Mouse (Mus musculus) midbrain, embryonic 11.5 days (tissue): Measurements from ENCODE around the gene Cyp17a1. TPM values are rescaled to one million over a fixed set of nuclear protein-coding genes. Genes with fewer than 3 reads are reported as not detected.

Experiments used
- ATAC-seq: fragments of 200-750 bp; cut with Nextera tagmentation; 2 replicates; pipeline ENCODE4 v1.8.0; 2017; ENCODE audit warnings: moderate TSS enrichment, moderate library complexity; ENCODE audit not compliant: low FRiP score
- DNase-seq: peaks from one replicate; pipeline ENCODE4 v3.0.0; 2015; ENCODE audit warnings: low spot score; ENCODE audit errors: missing footprints
- H3K27ac ChIP-seq: fragments of 300-500 bp; sonication (generic); 2 replicates; pipeline ENCODE4 v1.5.1; 2014; ENCODE audit warnings: low read depth, low read length
- H3K27me3 ChIP-seq: fragments of 300-500 bp; sonication (generic); 2 replicates; pipeline ENCODE4 v1.6.1; 2014; ENCODE audit warnings: mild to moderate bottlenecking, low read length, moderate library complexity, mixed read lengths; ENCODE audit not compliant: control insufficient read depth, insufficient read depth
- H3K36me3 ChIP-seq: fragments of 300-500 bp; sonication (generic); 2 replicates; pipeline ENCODE4 v1.6.1; 2014; ENCODE audit warnings: mild to moderate bottlenecking, low read length, moderate library complexity, mixed read lengths; ENCODE audit not compliant: control insufficient read depth, insufficient read depth
- H3K4me1 ChIP-seq: fragments of 300-500 bp; sonication (generic); 2 replicates; pipeline ENCODE4 v1.6.1; 2014; ENCODE audit warnings: low read length; ENCODE audit not compliant: control insufficient read depth, insufficient read depth
- H3K4me2 ChIP-seq: fragments of 300-500 bp; sonication (generic); 2 replicates; pipeline ENCODE4 v1.6.1; 2014; ENCODE audit warnings: mild to moderate bottlenecking, moderate library complexity
- H3K4me3 ChIP-seq: fragments of 300-500 bp; sonication (generic); 2 replicates; pipeline ENCODE4 v1.5.1; 2014; ENCODE audit warnings: low read depth, low read length
- H3K9ac ChIP-seq: fragments of 300-500 bp; sonication (generic); 2 replicates; pipeline ENCODE4 v1.6.1; 2014; ENCODE audit warnings: low read length
- H3K9me3 ChIP-seq: fragments of 300-500 bp; sonication (generic); 2 replicates; pipeline ENCODE4 v1.6.1; 2016; ENCODE audit warnings: low read length; ENCODE audit not compliant: control insufficient read depth
- WGBS: fragments of 180-500 bp; shearing (Covaris S2); extraction: QIAGEN DNeasy Blood & Tissue Kit; methylation state at CpG from one replicate; pipeline ENCODE4 v1.1.7; 2014; 5-methylcytosine and 5-hydroxymethylcytosine counted together
- polyA plus RNA-seq: library from polyadenylated mRNA; unstranded; fragments of >200 nt; fragmentation: Nextera tagmentation; extraction: Ambion mirVana; gene quantifications from 2 replicates; pipeline ENCODE4 v1.2.1, GENCODE M21; 2014

The Cyp17a1 gene
- polyA plus RNA-seq, 1 experiment from 2014 or later: not detected

DNA sequence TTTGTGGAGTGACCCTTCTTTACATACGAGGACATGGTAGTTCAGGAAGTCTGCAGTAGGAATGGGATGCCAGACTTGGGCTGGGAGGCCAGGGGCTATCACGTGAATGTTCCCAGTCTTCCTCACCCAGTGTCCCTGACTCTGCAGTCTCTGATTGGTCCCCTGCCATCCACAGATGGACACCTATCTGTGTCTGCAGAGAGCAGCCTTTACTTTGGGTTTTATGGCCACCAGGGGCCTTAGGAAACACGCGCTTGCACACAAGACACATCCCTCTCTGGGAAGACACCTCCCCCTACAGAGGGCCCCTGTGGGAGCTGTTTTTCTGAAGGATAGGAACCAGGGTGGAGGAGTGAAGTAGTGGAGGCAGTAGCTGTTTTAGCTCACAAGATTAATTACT, 11.5 kb downstream of the Cyp17a1 start:
- ATAC-seq (no peak), DNase-seq (no peak)
- H3K4me1 ChIP-seq: peaks cover 4% of the 10 kb centered on the region; the same call in 1 of the 2 replicates
- no peaks in the 10 kb centered on the region for H3K27me3 ChIP-seq
- WGBS: 70% methylated on average over 4 of the region's 4 CpGs
- no peak overlapping the region for H3K4me2 ChIP-seq
- no peak overlapping the region for H3K4me3 ChIP-seq
- H3K36me3 ChIP-seq: no peaks in the 10 kb centered on the region; the same call in 1 of the 2 replicates
- H3K9ac ChIP-seq: no peak overlapping the region
- no peaks in the 10 kb centered on the region for H3K9me3 ChIP-seq
- H3K27ac ChIP-seq: no peak overlapping the region

DNA sequence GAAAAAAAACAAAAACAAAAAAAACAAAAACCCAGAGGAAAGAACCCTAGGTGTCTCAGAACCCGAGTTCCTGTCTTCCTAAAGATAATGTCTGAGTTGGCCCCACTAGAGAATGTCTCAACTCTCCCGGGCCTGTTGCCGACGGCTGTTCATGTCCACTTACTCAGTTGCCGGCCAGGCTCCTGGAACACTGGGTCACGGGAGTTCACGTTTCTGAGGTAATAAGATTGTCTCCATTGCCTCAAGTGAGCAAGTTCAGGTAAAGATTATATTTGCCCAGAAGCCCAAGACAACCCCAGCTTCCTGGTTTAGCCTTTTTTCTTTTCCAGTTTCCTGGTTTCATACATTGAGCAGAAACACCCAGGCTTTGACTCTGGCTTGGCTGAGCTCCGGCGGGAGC, 14.1 kb downstream of the Cyp17a1 start:
- Histone ChIP-seq H3K36me3 (peaks cover 16% of the 10 kb centered on the region), H3K27me3 (no peaks in the 10 kb centered on the region), H3K4me1 (no peaks in the 10 kb centered on the region), H3K27ac (no peak overlapping the region), H3K4me3 (no peak overlapping the region), H3K9me3 (no peaks in the 10 kb centered on the region), H3K4me2 (no peak overlapping the region), H3K9ac (no peak overlapping the region)
- WGBS: 86% methylated on average over 9 of the region's 9 CpGs
- DNase-seq (no peak), ATAC-seq (no peak)

DNA sequence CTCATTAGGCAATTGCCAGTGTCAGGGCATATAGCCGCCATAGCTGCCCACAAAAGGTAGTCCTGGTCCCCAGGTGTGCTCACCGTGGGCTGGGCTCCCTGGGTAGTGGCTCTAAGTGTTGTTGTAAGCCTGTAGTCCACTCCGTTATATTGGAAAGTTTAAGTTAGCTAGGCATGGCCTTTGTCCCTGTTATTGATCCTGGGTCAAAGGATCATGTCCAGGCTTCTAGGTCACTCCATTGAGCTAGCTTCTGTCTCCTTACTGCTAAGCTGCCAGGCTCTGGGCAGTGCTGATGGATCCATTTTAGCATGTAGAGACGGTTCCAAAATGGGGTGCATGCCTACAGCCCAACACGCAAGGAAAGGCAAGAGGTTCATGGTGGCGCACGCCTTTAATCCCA, 14.6 kb downstream of the Cyp17a1 start:
- H3K9me3 ChIP-seq: no peaks in the 10 kb centered on the region
- H3K4me3 ChIP-seq: no peak overlapping the region
- no peaks in the 10 kb centered on the region for H3K27me3 ChIP-seq
- ATAC-seq (no peak), DNase-seq (no peak)
- peaks cover 16% of the 10 kb centered on the region for H3K36me3 ChIP-seq
- no peak overlapping the region for H3K27ac ChIP-seq
- 96% methylated on average over 7 of the region's 7 CpGs for WGBS
- no peak overlapping the region for H3K4me2 ChIP-seq
- no peaks in the 10 kb centered on the region for H3K4me1 ChIP-seq
- no peak overlapping the region for H3K9ac ChIP-seq

DNA sequence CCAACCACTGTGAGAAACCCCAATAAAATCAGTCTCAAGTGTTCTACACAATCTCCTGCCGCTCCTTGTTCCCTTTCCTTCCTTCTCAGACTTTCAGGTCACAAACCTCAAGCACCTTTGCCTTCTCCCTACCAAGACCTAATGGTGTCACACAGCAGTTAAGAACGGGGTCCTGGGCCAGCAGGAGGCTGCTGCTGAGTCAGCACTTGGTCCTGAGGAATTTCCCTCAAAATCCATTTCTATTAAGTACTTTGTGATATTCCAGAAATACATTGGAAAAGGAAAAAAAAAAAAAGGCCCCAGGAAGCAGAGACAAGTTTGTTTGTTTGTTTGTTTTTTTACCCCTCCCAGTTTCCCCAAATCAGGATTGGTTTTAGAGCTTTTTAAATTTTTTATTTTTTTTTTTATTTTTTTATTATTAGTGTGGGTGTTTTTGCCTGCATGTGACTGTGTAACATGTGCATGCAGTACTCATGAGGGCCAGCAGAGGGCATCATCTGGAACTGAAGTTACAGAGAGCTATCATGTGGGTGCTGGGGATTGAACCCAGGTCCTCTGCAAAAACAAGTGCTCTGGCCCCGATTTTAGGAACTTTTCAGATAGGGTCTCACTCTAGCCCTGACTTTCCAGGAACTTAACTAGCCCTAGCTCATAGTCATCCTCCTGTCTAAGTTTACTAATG, 15.5 kb downstream of the Cyp17a1 start:
- 93% methylated on average over 3 of the region's 3 CpGs for WGBS

DNA sequence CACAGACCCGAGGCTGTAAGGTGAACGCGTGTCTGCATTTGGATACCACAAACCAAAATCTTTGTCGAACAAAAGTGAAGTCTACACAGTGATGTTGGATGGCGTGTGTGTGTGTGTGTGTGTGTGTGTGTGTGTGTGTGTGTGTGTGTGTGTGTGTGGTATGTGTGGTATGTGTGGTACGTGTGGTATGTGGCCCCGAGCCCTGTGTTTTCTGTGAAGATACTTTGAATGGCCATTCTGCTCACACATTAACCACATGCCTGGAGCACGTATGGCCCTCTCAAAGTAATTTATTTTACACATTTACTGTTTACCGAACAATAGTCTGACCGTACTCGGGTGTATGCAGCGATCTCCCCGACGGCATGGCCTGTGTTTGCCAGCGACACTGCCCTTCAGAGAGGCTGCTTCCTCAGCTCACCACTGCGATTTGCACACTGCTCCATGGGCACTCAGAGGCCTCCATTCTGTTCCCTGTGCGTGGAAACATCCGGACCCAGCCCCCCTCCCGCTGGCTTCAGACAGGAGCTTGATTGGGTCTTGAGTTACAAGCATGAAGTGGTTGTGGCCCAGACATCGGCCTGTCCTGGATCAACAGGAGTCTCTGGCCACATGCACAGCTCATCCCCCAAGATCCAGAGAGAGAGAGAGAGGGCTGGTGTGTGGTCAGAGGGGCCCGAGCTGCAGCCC, 16.7 kb downstream of the Cyp17a1 start:
- Histone ChIP-seq H3K4me2 (no peak overlapping the region), H3K36me3 (peaks cover 16% of the 10 kb centered on the region), H3K9me3 (no peaks in the 10 kb centered on the region), H3K27ac (no peak overlapping the region), H3K9ac (no peak overlapping the region), H3K4me1 (no peaks in the 10 kb centered on the region), H3K4me3 (no peak overlapping the region), H3K27me3 (no peaks in the 10 kb centered on the region)
- ATAC-seq (no peak), DNase-seq (no peak)
- 95% methylated on average over 21 of the region's 21 CpGs for whole genome bisulfite sequencing

More for the DNA sequence above, 15.5 kb downstream of the Cyp17a1 start:
- Histone ChIP-seq H3K36me3 (peaks cover 16% of the 10 kb centered on the region), H3K4me2 (no peak overlapping the region), H3K27ac (no peak overlapping the region), H3K4me3 (no peak overlapping the region), H3K4me1 (no peaks in the 10 kb centered on the region), H3K9ac (no peak overlapping the region), H3K27me3 (no peaks in the 10 kb centered on the region), H3K9me3 (no peaks in the 10 kb centered on the region)
- ATAC-seq (no peak), DNase-seq (no peak)

DNA sequence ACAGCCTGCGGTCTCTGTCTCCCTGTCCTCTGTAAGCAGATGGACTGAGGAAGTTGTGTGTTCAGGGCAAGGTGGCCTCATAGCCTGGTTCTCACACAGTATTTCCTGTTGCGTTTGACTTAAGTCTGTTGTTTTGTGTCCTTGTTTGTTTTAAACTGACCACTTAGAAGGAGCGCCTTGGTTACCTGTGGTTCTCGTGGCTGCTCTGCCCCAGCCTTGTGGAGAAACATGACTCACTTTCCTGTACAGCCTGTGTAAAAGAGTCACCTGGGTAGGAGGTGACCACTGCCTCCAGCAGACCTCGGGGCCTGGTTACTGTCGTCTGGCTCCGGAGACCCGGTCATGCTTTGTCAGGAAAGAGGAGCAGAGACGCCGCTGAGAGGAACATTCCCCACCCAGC, 17.3 kb downstream of the Cyp17a1 start:
- H3K27ac ChIP-seq: no peak overlapping the region
- ATAC-seq: no peak
- no peaks in the 10 kb centered on the region for H3K9me3 ChIP-seq
- H3K4me3 ChIP-seq: no peak overlapping the region
- no peak overlapping the region for H3K9ac ChIP-seq
- H3K4me1 ChIP-seq: no peaks in the 10 kb centered on the region
- DNase-seq: no peak
- 93% methylated on average over 10 of the region's 10 CpGs for WGBS
- H3K4me2 ChIP-seq: no peak overlapping the region
- H3K27me3 ChIP-seq: no peaks in the 10 kb centered on the region
- peaks cover 16% of the 10 kb centered on the region for H3K36me3 ChIP-seq

DNA sequence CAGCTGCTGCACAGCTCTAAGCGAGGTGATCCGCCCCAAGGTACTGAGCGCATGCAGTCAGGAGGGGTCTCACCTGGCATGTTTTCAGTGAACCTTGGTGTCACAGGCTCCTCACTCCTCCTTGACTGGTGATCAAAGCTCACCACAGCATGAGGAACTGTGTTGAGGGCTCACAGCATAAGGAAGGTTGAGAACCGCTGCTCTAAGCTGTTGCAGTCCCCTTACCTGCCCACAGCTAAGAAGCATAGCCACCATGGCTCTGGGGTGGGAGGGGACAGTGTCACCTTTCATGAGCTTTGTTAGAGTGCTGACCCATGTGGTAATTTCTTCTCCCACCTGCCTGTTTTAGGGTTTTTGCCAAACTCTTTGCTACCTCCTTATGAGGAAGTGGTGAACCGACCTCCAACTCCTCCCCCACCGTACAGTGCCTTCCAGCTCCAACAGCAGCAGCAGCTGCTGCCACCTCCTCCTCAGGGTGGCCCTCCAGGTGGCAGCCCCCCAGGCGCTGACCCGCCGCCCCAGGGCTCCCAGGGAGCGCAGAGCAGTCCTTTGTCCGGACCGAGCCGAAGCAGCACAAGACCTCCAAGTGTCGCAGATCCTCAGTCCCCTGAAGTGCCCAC, 19.2 kb downstream of the Cyp17a1 start:
- H3K36me3 ChIP-seq: peaks cover 16% of the 10 kb centered on the region
- H3K27me3 ChIP-seq: no peaks in the 10 kb centered on the region
- H3K4me3 ChIP-seq: no peak overlapping the region
- H3K27ac ChIP-seq: no peak overlapping the region
- ATAC-seq (no peak), DNase-seq (no peak)
- no peak overlapping the region for H3K4me2 ChIP-seq
- no peak overlapping the region for H3K9ac ChIP-seq
- 91% methylated on average over 14 of the region's 14 CpGs for whole genome bisulfite sequencing
- H3K9me3 ChIP-seq: no peaks in the 10 kb centered on the region
- no peaks in the 10 kb centered on the region for H3K4me1 ChIP-seq

DNA sequence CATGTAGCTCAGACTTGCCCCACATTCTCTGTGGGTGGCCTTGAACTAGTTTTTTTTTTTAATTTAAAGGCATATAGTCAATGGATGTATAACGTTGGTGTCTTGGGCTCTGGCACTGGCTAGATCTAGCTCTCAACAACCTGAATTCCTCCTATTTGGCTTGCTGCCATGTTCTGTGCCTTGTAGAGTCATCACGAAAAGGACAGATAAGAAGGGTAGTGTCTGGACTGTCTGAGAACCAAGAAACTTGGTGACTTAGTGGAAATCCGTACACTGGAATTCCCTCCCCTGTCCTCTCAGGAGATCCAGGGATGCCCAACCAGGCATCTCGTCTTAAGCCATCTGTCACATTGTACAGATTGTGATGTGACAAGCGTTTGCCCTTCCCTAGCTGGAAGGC, 19.8 kb downstream of the Cyp17a1 start:
- no peaks in the 10 kb centered on the region for H3K4me1 ChIP-seq
- DNase-seq (no peak), ATAC-seq (no peak)
- no peaks in the 10 kb centered on the region for H3K9me3 ChIP-seq
- H3K27ac ChIP-seq: no peak overlapping the region
- H3K36me3 ChIP-seq: peaks cover 16% of the 10 kb centered on the region
- H3K9ac ChIP-seq: no peak overlapping the region
- no peaks in the 10 kb centered on the region for H3K27me3 ChIP-seq
- no peak overlapping the region for H3K4me3 ChIP-seq
- 87% methylated on average over 5 of the region's 5 CpGs for WGBS
- no peak overlapping the region for H3K4me2 ChIP-seq

DNA sequence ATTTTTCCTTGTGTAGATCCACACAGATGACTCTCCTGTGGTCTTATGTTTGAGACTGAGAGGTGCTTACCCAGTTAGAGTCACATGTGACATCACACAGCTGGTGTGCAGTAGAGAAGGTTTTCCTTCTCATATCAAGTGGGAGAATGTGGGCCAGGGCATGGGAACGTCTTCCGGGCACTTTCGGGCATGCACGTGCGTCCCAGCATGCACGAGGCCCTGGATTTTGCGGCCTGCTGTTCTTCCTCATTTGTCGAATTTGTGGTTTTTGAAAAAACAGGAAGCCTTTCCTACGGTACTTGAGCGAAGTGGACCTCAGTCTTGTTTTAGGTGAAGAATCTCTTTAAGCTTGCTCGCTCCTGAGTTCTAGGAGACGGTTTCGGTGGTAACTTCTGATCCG, 24.4 kb downstream of the Cyp17a1 start:
- Histone ChIP-seq H3K9ac (no peak overlapping the region), H3K9me3 (no peaks in the 10 kb centered on the region), H3K36me3 (no peaks in the 10 kb centered on the region), H3K4me1 (peaks cover 15% of the 10 kb centered on the region), H3K27ac (no peak overlapping the region), H3K4me2 (no peak overlapping the region), H3K27me3 (no peaks in the 10 kb centered on the region), H3K4me3 (no peak overlapping the region)
- ATAC-seq (no peak), DNase-seq (no peak)
- 97% methylated on average over 14 of the region's 14 CpGs for WGBS
